22 mouse cellular contexts compared by ENCODE assay signal in genomic region chr3:16872337-16873117, GRCm38 (mm10).
DNase-seq lines count a peak whose midpoint lies in the region; ATAC-seq and TF ChIP-seq lines count a peak whose summit lies in the region.
"Had no signal": no experiment of that assay in that cellular context is flagged by ENCODE, and none has a peak within 500 bp of the region (broad histone marks: within the 10 kb centered on the region; RNA-seq: fewer than 3 reads in every experiment).

No protein-coding gene starts in this region.

- H3K36me3 ChIP-seq in forebrain, embryonic 12.5 days (replicated peaks), result no peaks in the 10 kb centered on the region
- H3K36me3 ChIP-seq in forebrain, embryonic 10.5 days (replicated peaks), result no peaks in the 10 kb centered on the region
- no peaks in the 10 kb centered on the region for H3K36me3 ChIP-seq in midbrain, embryonic 11.5 days (ENCODE audit: control insufficient read depth, insufficient read depth, low read length)
- H3K36me3 ChIP-seq in midbrain, embryonic 10.5 days, result no peaks in the 10 kb centered on the region
- H3K36me3 ChIP-seq in hindbrain, embryonic 15.5 days, result no peaks in the 10 kb centered on the region
- H3K36me3 ChIP-seq in midbrain, postnatal 0 days (ENCODE audit: insufficient read depth, low read length), result no peaks in the 10 kb centered on the region
- H3K36me3 ChIP-seq in heart, adult 2 months (ENCODE audit: control insufficient read depth, insufficient read depth, low read length), result no peaks in the 10 kb centered on the region
- no peaks in the 10 kb centered on the region for H3K36me3 ChIP-seq in forebrain, postnatal 0 days (ENCODE audit: insufficient read depth)
- H3K36me3 ChIP-seq: G1E; heart, embryonic 10.5 days; intestine, embryonic 15.5 days; kidney, embryonic 15.5 days; limb, embryonic 12.5 days; liver, embryonic 13.5 days; lung, embryonic 15.5 days had no signal

- no peaks in the 10 kb centered on the region for H3K79me2 ChIP-seq in heart, adult 2 months (replicated peaks; ENCODE audit: control insufficient read depth, insufficient read depth, low read length)

- peak; percentile 63; the same call in 1 of the 2 replicates for ATAC-seq in forebrain, embryonic 12.5 days (ENCODE audit: low FRiP score)
- peak; percentile 54; the same call in 1 of the 2 replicates for ATAC-seq in midbrain, embryonic 11.5 days (ENCODE audit: low FRiP score)
- ATAC-seq in hindbrain, embryonic 15.5 days (ENCODE audit: low FRiP score, low read depth), result peak; percentile 48
- no peak; the same call in 1 of the 2 replicates for ATAC-seq in midbrain, postnatal 0 days (ENCODE audit: low FRiP score)
- ATAC-seq in forebrain, postnatal 0 days, result no peak
- ATAC-seq: CD4-positive, CD25-positive, alpha-beta regulatory T cell, adult 4 months; forebrain, embryonic 14.5 days; intestine, embryonic 15.5 days had no signal

- intact Hi-C loops in heart, adult 2 months (cut with DNase I), result no loop called here

- H3K27ac ChIP-seq in forebrain, embryonic 12.5 days, result no peak overlapping the region
- no peak overlapping the region for H3K27ac ChIP-seq in forebrain, embryonic 10.5 days
- 0 out of 2 replicates have a peak overlapping the region, but pooled peaks have one; percentile 7 for H3K27ac ChIP-seq in midbrain, embryonic 11.5 days (ENCODE audit: low read depth, low read length)
- H3K27ac ChIP-seq in midbrain, embryonic 10.5 days (replicated peaks), result no peak overlapping the region; the same call in 1 of the 2 replicates
- H3K27ac ChIP-seq in hindbrain, embryonic 15.5 days (replicated peaks), result no peak overlapping the region
- H3K27ac ChIP-seq in midbrain, postnatal 0 days (ENCODE audit: low read depth, low read length), result peak overlapping the region; percentile 26; the same call in 1 of the 2 replicates
- no peak overlapping the region for H3K27ac ChIP-seq in heart, adult 2 months
- no peak overlapping the region for H3K27ac ChIP-seq in forebrain, postnatal 0 days (ENCODE audit: low read depth, low read length)
- H3K27ac ChIP-seq: heart, embryonic 10.5 days; intestine, embryonic 15.5 days; kidney, embryonic 15.5 days; limb, embryonic 12.5 days; liver, embryonic 13.5 days; lung, embryonic 15.5 days had no signal

- H3K9me3 ChIP-seq in forebrain, embryonic 12.5 days, result no peaks in the 10 kb centered on the region
- no peaks in the 10 kb centered on the region for H3K9me3 ChIP-seq in forebrain, embryonic 10.5 days
- H3K9me3 ChIP-seq in midbrain, embryonic 11.5 days (ENCODE audit: control insufficient read depth, low read length), result no peaks in the 10 kb centered on the region
- H3K9me3 ChIP-seq in midbrain, embryonic 10.5 days (replicated peaks), result no peaks in the 10 kb centered on the region
- no peaks in the 10 kb centered on the region for H3K9me3 ChIP-seq in hindbrain, embryonic 15.5 days
- no peaks in the 10 kb centered on the region for H3K9me3 ChIP-seq in midbrain, postnatal 0 days (ENCODE audit: low read length)
- H3K9me3 ChIP-seq in forebrain, postnatal 0 days (ENCODE audit: low read length), result no peaks in the 10 kb centered on the region
- H3K9me3 ChIP-seq: G1E; heart, embryonic 10.5 days; intestine, embryonic 15.5 days; kidney, embryonic 15.5 days; limb, embryonic 12.5 days; liver, embryonic 13.5 days; lung, embryonic 15.5 days had no signal

- WGBS in forebrain, embryonic 12.5 days, result 67% methylated on average over 2 of the region's 2 CpGs
- WGBS in forebrain, embryonic 10.5 days, result 73% methylated on average over 2 of the region's 2 CpGs
- 71% methylated on average over 2 of the region's 2 CpGs for WGBS in midbrain, embryonic 11.5 days
- 82% methylated on average over 2 of the region's 2 CpGs for WGBS in midbrain, embryonic 10.5 days
- 55% methylated on average over 2 of the region's 2 CpGs for WGBS in hindbrain, embryonic 15.5 days
- 56% methylated on average over 2 of the region's 2 CpGs for WGBS in midbrain, postnatal 0 days
- WGBS in heart, adult 2 months, result 53% methylated on average over 2 of the region's 2 CpGs
- WGBS in forebrain, postnatal 0 days, result 74% methylated on average over 2 of the region's 2 CpGs

- H3K9ac ChIP-seq in forebrain, embryonic 12.5 days, result no peak overlapping the region
- H3K9ac ChIP-seq in midbrain, embryonic 11.5 days (ENCODE audit: low read length), result no peak overlapping the region
- H3K9ac ChIP-seq in hindbrain, embryonic 15.5 days, result no peak overlapping the region
- H3K9ac ChIP-seq in midbrain, postnatal 0 days (replicated peaks; ENCODE audit: low read length, poor library complexity, severe bottlenecking), result no peak overlapping the region
- H3K9ac ChIP-seq in heart, adult 2 months (ENCODE audit: low read depth, low read length), result no peak overlapping the region
- no peak overlapping the region for H3K9ac ChIP-seq in forebrain, postnatal 0 days
- H3K9ac ChIP-seq: intestine, embryonic 15.5 days; kidney, embryonic 15.5 days; limb, embryonic 12.5 days; liver, embryonic 13.5 days; lung, embryonic 15.5 days had no signal

- TF ChIP-seq CTCF in midbrain, postnatal 0 days (IDR thresholded peaks at IDR 0.05), result no peak
- TF ChIP-seq CTCF in heart, adult 2 months (IDR thresholded peaks at IDR 0.05), result no peak
- TF ChIP-seq CTCF in forebrain, postnatal 0 days (IDR thresholded peaks at IDR 0.05; ENCODE audit: low read depth), result no peak

- TF ChIP-seq POLR2A in heart, adult 2 months (IDR thresholded peaks at IDR 0.05; ENCODE audit: insufficient read depth, low read depth, low read length), result no peak

- no peak overlapping the region for H3K4me3 ChIP-seq in forebrain, embryonic 12.5 days (replicated peaks)
- no peak overlapping the region for H3K4me3 ChIP-seq in forebrain, embryonic 10.5 days
- H3K4me3 ChIP-seq in midbrain, embryonic 11.5 days (ENCODE audit: low read depth, low read length), result no peak overlapping the region
- H3K4me3 ChIP-seq in midbrain, embryonic 10.5 days, result no peak overlapping the region
- no peak overlapping the region for H3K4me3 ChIP-seq in hindbrain, embryonic 15.5 days
- no peak overlapping the region for H3K4me3 ChIP-seq in midbrain, postnatal 0 days (ENCODE audit: low read depth, low read length)
- H3K4me3 ChIP-seq in heart, adult 2 months, result no peak overlapping the region
- no peak overlapping the region for H3K4me3 ChIP-seq in forebrain, postnatal 0 days (ENCODE audit: low read depth, low read length)
- H3K4me3 ChIP-seq: heart, embryonic 10.5 days; intestine, embryonic 15.5 days; kidney, embryonic 15.5 days; limb, embryonic 12.5 days; liver, embryonic 13.5 days; lung, embryonic 15.5 days; myocyte had no signal

- no peak overlapping the region for H3K4me2 ChIP-seq in forebrain, embryonic 12.5 days
- no peak overlapping the region for H3K4me2 ChIP-seq in midbrain, embryonic 11.5 days
- H3K4me2 ChIP-seq in hindbrain, embryonic 15.5 days, result no peak overlapping the region
- no peak overlapping the region for H3K4me2 ChIP-seq in midbrain, postnatal 0 days (ENCODE audit: low read depth, low read length, poor library complexity, severe bottlenecking)
- no peak overlapping the region for H3K4me2 ChIP-seq in forebrain, postnatal 0 days (ENCODE audit: low read depth)
- H3K4me2 ChIP-seq: intestine, embryonic 15.5 days; kidney, embryonic 15.5 days; limb, embryonic 12.5 days; liver, embryonic 13.5 days; lung, embryonic 15.5 days had no signal

- no peak for DNase-seq in forebrain, embryonic 10.5 days (ENCODE audit: extremely low spot score, low spot score)
- DNase-seq in midbrain, embryonic 11.5 days (ENCODE audit: low spot score, missing footprints), result no peak
- no peak for DNase-seq in midbrain, embryonic 10.5 days (ENCODE audit: low spot score)
- DNase-seq in midbrain, postnatal 0 days (ENCODE audit: low spot score), result no peak
- DNase-seq in heart, adult 2 months, result no peak
- DNase-seq in forebrain, postnatal 0 days, result no peak
- DNase-seq: cerebellum, adult 11-12 months; cerebellum, postnatal 36 days; gastrocnemius, postnatal 14 days; heart, postnatal 10 days; liver, embryonic 13.5 days had no signal

- no peaks in the 10 kb centered on the region for H3K27me3 ChIP-seq in forebrain, embryonic 12.5 days
- no peaks in the 10 kb centered on the region for H3K27me3 ChIP-seq in forebrain, embryonic 10.5 days (ENCODE audit: poor library complexity, severe bottlenecking)
- H3K27me3 ChIP-seq in midbrain, embryonic 11.5 days (ENCODE audit: control insufficient read depth, insufficient read depth, low read length), result no peaks in the 10 kb centered on the region
- H3K27me3 ChIP-seq in midbrain, embryonic 10.5 days (ENCODE audit: low read depth, poor library complexity, severe bottlenecking), result no peaks in the 10 kb centered on the region
- no peaks in the 10 kb centered on the region for H3K27me3 ChIP-seq in hindbrain, embryonic 15.5 days
- no peaks in the 10 kb centered on the region for H3K27me3 ChIP-seq in midbrain, postnatal 0 days (ENCODE audit: insufficient read depth, low read length)
- no peaks in the 10 kb centered on the region for H3K27me3 ChIP-seq in heart, adult 2 months (ENCODE audit: control insufficient read depth, insufficient read depth, low read length)
- H3K27me3 ChIP-seq in forebrain, postnatal 0 days (ENCODE audit: insufficient read depth, low read length), result no peaks in the 10 kb centered on the region
- H3K27me3 ChIP-seq: intestine, embryonic 15.5 days; kidney, embryonic 15.5 days; limb, embryonic 12.5 days; liver, embryonic 13.5 days; lung, embryonic 15.5 days had no signal

- H3K4me1 ChIP-seq in forebrain, embryonic 12.5 days, result peaks cover 7% of the 10 kb centered on the region; the same call in 1 of the 2 replicates
- H3K4me1 ChIP-seq in forebrain, embryonic 10.5 days, result peaks cover 5% of the 10 kb centered on the region; the same call in 1 of the 2 replicates
- peaks cover 4% of the 10 kb centered on the region; the same call in 1 of the 2 replicates for H3K4me1 ChIP-seq in midbrain, embryonic 11.5 days (ENCODE audit: control insufficient read depth, insufficient read depth, low read length)
- H3K4me1 ChIP-seq in midbrain, embryonic 10.5 days, result peaks cover 10% of the 10 kb centered on the region
- H3K4me1 ChIP-seq in hindbrain, embryonic 15.5 days (replicated peaks), result no peaks in the 10 kb centered on the region
- H3K4me1 ChIP-seq in midbrain, postnatal 0 days (ENCODE audit: insufficient read depth, low read length), result peaks cover 2% of the 10 kb centered on the region; the same call in 1 of the 2 replicates
- no peaks in the 10 kb centered on the region; the same call in 1 of the 2 replicates for H3K4me1 ChIP-seq in heart, adult 2 months (ENCODE audit: control insufficient read depth, insufficient read depth, low read length)
- no peaks in the 10 kb centered on the region for H3K4me1 ChIP-seq in forebrain, postnatal 0 days (ENCODE audit: insufficient read depth)
- H3K4me1 ChIP-seq: heart, embryonic 10.5 days; intestine, embryonic 15.5 days; kidney, embryonic 15.5 days; limb, embryonic 12.5 days; liver, embryonic 13.5 days; lung, embryonic 15.5 days had no signal

- no peak for TF ChIP-seq EP300 in heart, adult 2 months (IDR thresholded peaks at IDR 0.05; ENCODE audit: insufficient read depth, low read depth, low read length)

Comparison
In these comparisons a context has a peak if more than half of its experiments do, and no peak if none do; other contexts are left out.
1. ATAC-seq: peak in forebrain, embryonic 12.5 days (single experiment), midbrain, embryonic 11.5 days (single experiment) and hindbrain, embryonic 15.5 days (single experiment); none in midbrain, postnatal 0 days (single experiment) and forebrain, postnatal 0 days (single experiment).
2. H3K27ac ChIP-seq: peak in midbrain, embryonic 11.5 days (single experiment) and midbrain, postnatal 0 days (single experiment); none in forebrain, embryonic 12.5 days (single experiment), forebrain, embryonic 10.5 days (single experiment), midbrain, embryonic 10.5 days (single experiment), hindbrain, embryonic 15.5 days (single experiment), heart, adult 2 months (single experiment) and forebrain, postnatal 0 days (single experiment).